Comparison of ENCODE assay signal across 24 mouse cellular contexts in genomic region chr10:96800801-96801200, GRCm38 (mm10).
"Had no signal": no experiment of that assay in that cellular context is flagged by ENCODE, and none has a peak within 500 bp of the region (broad histone marks: within the 10 kb centered on the region; RNA-seq: fewer than 3 reads in every experiment).

No protein-coding gene starts in this region.

- H3K4me3 ChIP-seq: heart, adult 2 months; heart, embryonic 13.5 days; heart, embryonic 15.5 days; hindbrain, embryonic 13.5 days; intestine, embryonic 15.5 days; kidney, embryonic 15.5 days; layer of hippocampus, adult 2 months; left cerebral cortex, adult 2 months; limb, embryonic 10.5 days; limb, embryonic 12.5 days; liver, embryonic 13.5 days had no signal

- H3K27me3 ChIP-seq: heart, embryonic 13.5 days; heart, embryonic 15.5 days; hindbrain, embryonic 13.5 days; intestine, embryonic 15.5 days; kidney, embryonic 15.5 days; limb, embryonic 12.5 days; liver, embryonic 13.5 days had no signal

- H3K4me2 ChIP-seq: heart, embryonic 11.5 days; heart, embryonic 13.5 days; heart, embryonic 15.5 days; hindbrain, embryonic 13.5 days; intestine, embryonic 15.5 days; kidney, embryonic 15.5 days; limb, embryonic 12.5 days; liver, embryonic 11.5 days; liver, embryonic 13.5 days had no signal

- DNase-seq: gastrocnemius, postnatal 14 days; gastrocnemius, postnatal 36 days; heart, adult 11 months; heart, adult 2 months; heart, postnatal 14 days; heart, postnatal 36 days; kidney, adult 18-20 months; kidney, adult 9 months; kidney, postnatal 25 days; kidney, postnatal 4 days; liver; liver, embryonic 13.5 days had no signal

- H3K36me3 ChIP-seq: heart, embryonic 13.5 days; heart, embryonic 15.5 days; hindbrain, embryonic 13.5 days; intestine, embryonic 15.5 days; kidney, embryonic 15.5 days; limb, embryonic 10.5 days; limb, embryonic 12.5 days; liver, embryonic 13.5 days had no signal

- H3K27ac ChIP-seq: heart, adult 2 months; heart, embryonic 13.5 days; heart, embryonic 15.5 days; hindbrain, embryonic 13.5 days; intestine, embryonic 15.5 days; kidney, embryonic 15.5 days; kidney, postnatal 0 days; layer of hippocampus, adult 2 months; left cerebral cortex, adult 2 months; limb, embryonic 10.5 days; limb, embryonic 12.5 days; liver, embryonic 13.5 days had no signal

- H3K9ac ChIP-seq: heart, embryonic 13.5 days; heart, embryonic 15.5 days; hindbrain, embryonic 13.5 days; intestine, embryonic 15.5 days; kidney, embryonic 15.5 days; limb, embryonic 12.5 days; liver, embryonic 13.5 days had no signal

- H3K9me3 ChIP-seq: heart, embryonic 13.5 days; heart, embryonic 15.5 days; hindbrain, embryonic 13.5 days; intestine, embryonic 15.5 days; kidney, embryonic 15.5 days; limb, embryonic 10.5 days; limb, embryonic 12.5 days; liver, embryonic 13.5 days had no signal

- H3K4me1 ChIP-seq: heart, embryonic 13.5 days; heart, embryonic 15.5 days; limb, embryonic 12.5 days; liver, embryonic 13.5 days had no signal
